Mouse (Mus musculus): ENCODE measurements at regions not wholly inside any gene's neighbourhood (a gene's known extent, or its start where the extent isn't known, plus 50 kb on each side); places are given as distances from the start of the nearest gene placed in this dataset.

- DNase-seq (ENCODE audit: low spot score in 2 of 2): peak in 1 of 2 experiments; percentile 16
Observed at GRCm38 (mm10) chr4:17629367-17629766, 1975.9 kb upstream of the Gm12353 start.

- DNase-seq (ENCODE audit: low spot score in 2 of 2): peak; percentile 82 to 91
Observed at GRCm38 (mm10) chr4:17635549-17636530, 1969.4 kb upstream of the Gm12353 start.

- DNase-seq (ENCODE audit: low spot score in 2 of 2): no peak
Observed at GRCm38 (mm10) chr4:17646712-17647111, 1958.5 kb upstream of the Gm12353 start.

- no peak for DNase-seq (ENCODE audit: low spot score in 2 of 2)
Observed at GRCm38 (mm10) chr4:17649350-17649749, 1955.9 kb upstream of the Gm12353 start.

- no peak for DNase-seq (ENCODE audit: low spot score in 2 of 2)
Observed at GRCm38 (mm10) chr4:17653551-17653950, 1951.7 kb upstream of the Gm12353 start.

- no peak for DNase-seq (ENCODE audit: low spot score in 2 of 2)
Observed at GRCm38 (mm10) chr4:17667267-17667850, 1937.9 kb upstream of the Gm12353 start.

Measured in layer of hippocampus, adult 18-20 months (tissue).